Mouse (Mus musculus): ENCODE measurements around the gene Btg4. TPM values are rescaled to one million over a fixed set of nuclear protein-coding genes. Genes with fewer than 3 reads are reported as not detected.
A peak's percentile ranks its signal among the peaks of the same experiment; 100 is the strongest.

The Btg4 gene
- polyA plus RNA-seq, 1 experiment, result 0.04 TPM

- no peaks in the 10 kb centered on the region for H3K27me3 ChIP-seq (ENCODE audit: control insufficient read depth, insufficient read depth, insufficient read length)
- no peaks in the 10 kb centered on the region for H3K36me3 ChIP-seq (ENCODE audit: control insufficient read depth, insufficient read depth)
- peak overlapping the region; percentile 31 for H3K4me3 ChIP-seq
- no peaks in the 10 kb centered on the region for H3K79me2 ChIP-seq (ENCODE audit: control insufficient read depth, insufficient read depth)
- TF ChIP-seq REST (IDR thresholded peaks at IDR 0.05; ENCODE audit: insufficient read depth, insufficient read length) (no peak), MAX (IDR thresholded peaks at IDR 0.05; ENCODE audit: low read depth) (no peak), TCF12 (IDR thresholded peaks at IDR 0.05; ENCODE audit: insufficient read depth, poor library complexity, severe bottlenecking) (no peak), POLR2AphosphoS2 (IDR thresholded peaks at IDR 0.05; ENCODE audit: insufficient read length, low read depth) (no peak), USF1 (IDR thresholded peaks at IDR 0.05; ENCODE audit: low read depth) (no peak), MYOD1 (IDR thresholded peaks at IDR 0.05; ENCODE audit: control insufficient read depth in 1 of 3, insufficient read length in 2 of 3, low read depth in 2 of 3) (no peak), CEBPB (IDR thresholded peaks at IDR 0.05; ENCODE audit: insufficient read depth, poor library complexity, severe bottlenecking) (no peak), POLR2A (IDR thresholded peaks at IDR 0.05; ENCODE audit: insufficient read length, low read depth) (peak; percentile 32)
- H3K4me2 ChIP-seq (ENCODE audit: low read depth), result peak overlapping the region; percentile 60
- peak overlapping the region; percentile 23 for H3ac ChIP-seq (ENCODE audit: control insufficient read depth, insufficient read length)
Measured at GRCm38 (mm10) chr9:51102963-51103807, 42.5 kb downstream of the Btg4 start.

GRCm38 (mm10) chr9:51103808-51104514 lies 43.3 kb downstream of the Btg4 start:
- H3K79me2 ChIP-seq (ENCODE audit: control insufficient read depth, insufficient read depth), result no peaks in the 10 kb centered on the region
- peak overlapping the region; percentile 60 for H3K4me2 ChIP-seq (ENCODE audit: low read depth)
- peak overlapping the region; percentile 23 for H3ac ChIP-seq (ENCODE audit: control insufficient read depth, insufficient read length)
- no peak for TF ChIP-seq MYOG (IDR thresholded peaks at IDR 0.05; ENCODE audit: control insufficient read depth in 1 of 3, insufficient read depth in 1 of 3, insufficient read length in 2 of 3, low read depth in 2 of 3)
- TF ChIP-seq POLR2A (IDR thresholded peaks at IDR 0.05; ENCODE audit: insufficient read length, low read depth), result peak; percentile 65
- TF ChIP-seq USF1 (IDR thresholded peaks at IDR 0.05; ENCODE audit: low read depth), result no peak
- no peaks in the 10 kb centered on the region for H3K36me3 ChIP-seq (ENCODE audit: control insufficient read depth, insufficient read depth)
- peak overlapping the region; percentile 31 for H3K4me3 ChIP-seq
- no peaks in the 10 kb centered on the region for H3K27me3 ChIP-seq (ENCODE audit: control insufficient read depth, insufficient read depth, insufficient read length)

- H3K36me3 ChIP-seq (ENCODE audit: control insufficient read depth, insufficient read depth), result no peaks in the 10 kb centered on the region
- no peaks in the 10 kb centered on the region for H3K27me3 ChIP-seq (ENCODE audit: control insufficient read depth, insufficient read depth, insufficient read length)
- H3ac ChIP-seq (ENCODE audit: control insufficient read depth, insufficient read length), result no peak overlapping the region
- H3K79me2 ChIP-seq (ENCODE audit: control insufficient read depth, insufficient read depth), result no peaks in the 10 kb centered on the region
- TF ChIP-seq CEBPB (IDR thresholded peaks at IDR 0.05; ENCODE audit: insufficient read depth, poor library complexity, severe bottlenecking) (0 out of 2 replicates have a peak, but pooled peaks have one; percentile 43), REST (IDR thresholded peaks at IDR 0.05; ENCODE audit: insufficient read depth, insufficient read length) (no peak)
- peak overlapping the region; percentile 31 for H3K4me3 ChIP-seq
- peak overlapping the region; percentile 60 for H3K4me2 ChIP-seq (ENCODE audit: low read depth)
Measured at GRCm38 (mm10) chr9:51105751-51106150, 45.0 kb downstream of the Btg4 start.

GRCm38 (mm10) chr9:51114767-51115166 lies 54.1 kb downstream of the Btg4 start:
- TF ChIP-seq USF1 (IDR thresholded peaks at IDR 0.05; ENCODE audit: low read depth), result no peak
- TF ChIP-seq TCF3 (IDR thresholded peaks at IDR 0.05; ENCODE audit: insufficient read length, low read depth), result no peak
- no peak for TF ChIP-seq SRF (IDR thresholded peaks at IDR 0.05; ENCODE audit: control insufficient read depth, insufficient read length, low read depth)
- TF ChIP-seq REST (IDR thresholded peaks at IDR 0.05; ENCODE audit: insufficient read depth, insufficient read length), result no peak
- no peak for TF ChIP-seq E2F4 (IDR thresholded peaks at IDR 0.05; ENCODE audit: insufficient read depth)
- TF ChIP-seq TCF12 (IDR thresholded peaks at IDR 0.05; ENCODE audit: insufficient read depth, poor library complexity, severe bottlenecking), result no peak
- Histone ChIP-seq H3K27me3 (ENCODE audit: control insufficient read depth, insufficient read depth, insufficient read length) (no peaks in the 10 kb centered on the region), H3K79me2 (ENCODE audit: control insufficient read depth, insufficient read depth) (no peaks in the 10 kb centered on the region), H3K4me2 (ENCODE audit: low read depth) (no peak overlapping the region), H3K36me3 (ENCODE audit: control insufficient read depth, insufficient read depth) (no peaks in the 10 kb centered on the region), H3ac (ENCODE audit: control insufficient read depth, insufficient read length) (no peak overlapping the region), H3K4me3 (no peak overlapping the region)

GRCm38 (mm10) chr9:51136985-51137384 lies 76.3 kb downstream of the Btg4 start:
- no peaks in the 10 kb centered on the region for H3K79me2 ChIP-seq (ENCODE audit: control insufficient read depth, insufficient read depth)
- H3ac ChIP-seq (ENCODE audit: control insufficient read depth, insufficient read length), result no peak overlapping the region
- TF ChIP-seq CEBPB (IDR thresholded peaks at IDR 0.05; ENCODE audit: insufficient read depth, poor library complexity, severe bottlenecking), result no peak
- TF ChIP-seq POLR2A (IDR thresholded peaks at IDR 0.05; ENCODE audit: insufficient read length, low read depth), result no peak
- TF ChIP-seq MYOG (IDR thresholded peaks at IDR 0.05; ENCODE audit: control insufficient read depth in 1 of 3, insufficient read depth in 1 of 3, insufficient read length in 2 of 3, low read depth in 2 of 3), result no peak
- TF ChIP-seq SRF (IDR thresholded peaks at IDR 0.05; ENCODE audit: control insufficient read depth, insufficient read length, low read depth), result no peak
- TF ChIP-seq USF1 (IDR thresholded peaks at IDR 0.05; ENCODE audit: low read depth), result no peak
- no peak for TF ChIP-seq E2F4 (IDR thresholded peaks at IDR 0.05; ENCODE audit: insufficient read depth)
- TF ChIP-seq REST (IDR thresholded peaks at IDR 0.05; ENCODE audit: insufficient read depth, insufficient read length), result no peak
- TF ChIP-seq TCF3 (IDR thresholded peaks at IDR 0.05; ENCODE audit: insufficient read length, low read depth), result no peak
- no peak for TF ChIP-seq TCF12 (IDR thresholded peaks at IDR 0.05; ENCODE audit: insufficient read depth, poor library complexity, severe bottlenecking)
- TF ChIP-seq MYOD1 (IDR thresholded peaks at IDR 0.05; ENCODE audit: control insufficient read depth in 1 of 3, insufficient read length in 2 of 3, low read depth in 2 of 3), result no peak
- no peak for TF ChIP-seq MAX (IDR thresholded peaks at IDR 0.05; ENCODE audit: low read depth)
- no peak for TF ChIP-seq POLR2AphosphoS2 (IDR thresholded peaks at IDR 0.05; ENCODE audit: insufficient read length, low read depth)
- H3K36me3 ChIP-seq (ENCODE audit: control insufficient read depth, insufficient read depth), result no peaks in the 10 kb centered on the region
- H3K27me3 ChIP-seq (ENCODE audit: control insufficient read depth, insufficient read depth, insufficient read length), result no peaks in the 10 kb centered on the region
- no peak overlapping the region for H3K4me3 ChIP-seq
- H3K4me2 ChIP-seq (ENCODE audit: low read depth), result no peak overlapping the region

Measured in myocyte (in vitro differentiated cells).